Mouse (Mus musculus): ENCODE results near the gene Mtmr2. TPM values are rescaled to one million over a fixed set of nuclear protein-coding genes. Genes with fewer than 3 reads are reported as not detected.

Mtmr2 gene
- polyA plus RNA-seq, 1 experiment from 2014 or later, result 79.3 TPM

DNA sequence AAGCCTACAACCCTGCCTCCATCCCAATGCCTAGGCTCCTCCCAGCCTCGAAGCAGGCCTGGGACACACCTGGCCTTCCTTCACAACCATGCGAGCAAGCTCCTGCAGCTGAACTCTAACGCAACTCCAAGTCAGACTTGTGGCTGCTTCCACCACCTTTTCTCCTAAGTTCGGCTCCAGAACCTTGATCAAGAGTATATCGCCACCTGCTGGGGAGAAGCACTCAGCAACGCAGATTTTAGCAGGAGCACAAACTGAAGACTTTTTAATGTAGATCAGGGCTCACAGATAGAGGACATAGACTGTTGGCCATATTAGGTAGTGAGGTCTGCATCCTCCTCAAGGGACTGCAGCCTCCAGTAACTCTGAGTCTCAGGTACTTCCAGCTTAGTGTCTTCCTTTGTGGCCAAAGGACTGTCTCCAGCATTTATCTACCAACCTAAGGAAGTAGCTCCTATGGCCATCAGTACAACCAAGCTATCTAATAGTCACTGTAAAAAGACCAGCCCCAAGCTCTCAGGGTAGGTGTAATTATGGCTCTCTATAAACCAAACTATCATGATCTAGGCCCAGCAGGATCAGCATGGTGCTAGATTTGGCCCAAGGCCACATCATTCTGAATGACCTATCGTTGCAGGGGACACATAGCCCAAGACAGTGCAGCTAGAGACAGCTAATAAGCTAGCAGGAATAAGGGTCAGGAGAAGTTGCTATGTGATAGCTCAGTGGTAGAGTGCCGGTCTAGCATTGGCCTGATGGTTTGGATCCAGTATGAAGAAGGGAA, 31.7 kb upstream of the Mtmr2 start:
- Histone ChIP-seq H3K27ac (ENCODE audit: low read depth, low read length) (no peak overlapping the region), H3K4me2 (replicated peaks; ENCODE audit: low read depth, low read length) (no peak overlapping the region), H3K4me1 (replicated peaks; ENCODE audit: control insufficient read depth, insufficient read depth, low read length) (no peaks in the 10 kb centered on the region), H3K27me3 (ENCODE audit: control insufficient read depth, insufficient read depth, low read length) (no peaks in the 10 kb centered on the region), H3K9ac (ENCODE audit: low read depth, low read length) (no peak overlapping the region), H3K9me3 (ENCODE audit: control insufficient read depth, low read length) (no peaks in the 10 kb centered on the region), H3K4me3 (ENCODE audit: low read depth, low read length) (no peak overlapping the region), H3K36me3 (ENCODE audit: control insufficient read depth, insufficient read depth, low read length) (no peaks in the 10 kb centered on the region)
- DNase-seq (ENCODE audit: low spot score) (peak; percentile 87), ATAC-seq (ENCODE audit: low FRiP score) (peak; percentile 74)
- WGBS, result 25% methylated on average over 8 of the region's 8 CpGs

DNA sequence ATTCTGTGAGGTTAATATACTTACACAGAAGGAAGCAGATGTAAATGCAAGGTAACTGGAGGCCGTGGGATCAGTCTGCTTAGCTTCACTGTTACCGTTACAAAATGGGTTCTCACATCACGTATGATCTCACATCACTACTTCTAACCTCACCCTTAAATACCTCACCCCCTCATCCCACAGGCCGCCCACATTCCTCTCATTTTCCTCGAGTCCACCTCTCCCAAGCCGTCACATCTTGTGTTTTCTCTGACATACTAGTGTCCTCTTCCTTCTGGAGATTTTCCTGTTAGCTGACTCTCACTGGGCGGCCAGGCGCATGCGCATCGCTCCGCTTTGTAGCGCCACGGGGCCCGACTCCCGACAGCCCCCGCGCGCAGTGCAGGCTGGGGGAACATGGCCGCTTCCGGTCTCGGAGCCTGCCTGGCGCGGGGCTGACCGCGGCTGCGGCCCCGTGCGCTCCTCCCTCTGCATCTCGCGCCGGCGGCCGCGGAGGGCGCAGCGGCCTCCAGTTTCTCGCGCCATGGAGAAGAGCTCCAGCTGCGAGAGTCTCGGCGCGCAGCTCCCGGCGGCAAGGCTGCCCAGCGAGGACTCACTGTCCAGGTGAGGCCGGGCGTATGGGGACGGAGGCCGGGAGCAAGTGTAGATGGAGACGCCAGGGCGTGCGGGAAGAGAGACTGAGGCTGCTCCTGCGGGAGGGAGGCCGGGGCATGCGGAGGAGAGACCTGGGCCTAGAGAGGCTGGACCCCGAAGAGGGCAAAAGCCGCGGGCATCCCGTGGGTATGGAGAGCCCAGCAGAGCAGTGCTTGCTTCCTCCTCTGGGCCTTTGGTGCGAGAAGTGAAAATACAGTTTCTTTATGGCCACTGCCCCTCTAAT, 826 bp downstream of the Mtmr2 start:
- ATAC-seq (ENCODE audit: low FRiP score), result peak; percentile 99
- Histone ChIP-seq H3K4me2 (replicated peaks; ENCODE audit: low read depth, low read length) (peak overlapping the region; percentile 73), H3K4me3 (ENCODE audit: low read depth, low read length) (peak overlapping the region; percentile 98), H3K9ac (ENCODE audit: low read depth, low read length) (peak overlapping the region; percentile 99), H3K36me3 (ENCODE audit: control insufficient read depth, insufficient read depth, low read length) (no peaks in the 10 kb centered on the region), H3K9me3 (ENCODE audit: control insufficient read depth, low read length) (no peaks in the 10 kb centered on the region), H3K4me1 (replicated peaks; ENCODE audit: control insufficient read depth, insufficient read depth, low read length) (no peaks in the 10 kb centered on the region), H3K27ac (ENCODE audit: low read depth, low read length) (peak overlapping the region; percentile 87), H3K27me3 (ENCODE audit: control insufficient read depth, insufficient read depth, low read length) (no peaks in the 10 kb centered on the region)
- 2% methylated on average over 60 of the region's 60 CpGs for WGBS
- peak; percentile 97 for DNase-seq (ENCODE audit: low spot score)

DNA sequence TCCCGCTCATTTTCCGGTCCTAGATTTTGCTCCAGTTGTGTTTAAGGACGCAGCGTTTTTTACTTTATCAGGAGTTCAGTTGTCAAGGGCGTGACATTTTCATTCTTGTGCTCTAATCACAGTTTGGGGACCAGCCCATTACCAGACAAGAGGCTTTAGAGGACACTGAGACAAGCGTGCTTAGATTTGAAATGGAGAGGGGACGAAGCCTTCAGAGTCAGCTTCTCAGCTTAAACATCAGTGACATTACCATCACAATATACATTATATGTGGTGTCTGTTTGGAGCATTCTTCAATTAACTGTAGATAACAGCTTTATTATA, 1.4 kb downstream of the Mtmr2 start:
- Histone ChIP-seq H3K9ac (ENCODE audit: low read depth, low read length) (peak overlapping the region; percentile 99), H3K4me3 (ENCODE audit: low read depth, low read length) (peak overlapping the region; percentile 98), H3K9me3 (ENCODE audit: control insufficient read depth, low read length) (no peaks in the 10 kb centered on the region), H3K27me3 (ENCODE audit: control insufficient read depth, insufficient read depth, low read length) (no peaks in the 10 kb centered on the region), H3K27ac (ENCODE audit: low read depth, low read length) (peak overlapping the region; percentile 87), H3K4me1 (replicated peaks; ENCODE audit: control insufficient read depth, insufficient read depth, low read length) (no peaks in the 10 kb centered on the region), H3K36me3 (ENCODE audit: control insufficient read depth, insufficient read depth, low read length) (no peaks in the 10 kb centered on the region), H3K4me2 (replicated peaks; ENCODE audit: low read depth, low read length) (peak overlapping the region; percentile 73)
- no peak for DNase-seq (ENCODE audit: low spot score)
- no peak; the same call in 1 of the 2 replicates for ATAC-seq (ENCODE audit: low FRiP score)
- WGBS, result 8% methylated on average over 7 of the region's 7 CpGs

- no peak for ATAC-seq (ENCODE audit: low FRiP score)
- Histone ChIP-seq H3K4me2 (replicated peaks; ENCODE audit: low read depth, low read length) (no peak overlapping the region), H3K36me3 (ENCODE audit: control insufficient read depth, insufficient read depth, low read length) (no peaks in the 10 kb centered on the region), H3K4me1 (replicated peaks; ENCODE audit: control insufficient read depth, insufficient read depth, low read length) (no peaks in the 10 kb centered on the region), H3K27me3 (ENCODE audit: control insufficient read depth, insufficient read depth, low read length) (no peaks in the 10 kb centered on the region), H3K27ac (ENCODE audit: low read depth, low read length) (no peak overlapping the region), H3K4me3 (ENCODE audit: low read depth, low read length) (no peak overlapping the region), H3K9me3 (ENCODE audit: control insufficient read depth, low read length) (no peaks in the 10 kb centered on the region), H3K9ac (ENCODE audit: low read depth, low read length) (no peak overlapping the region)
- WGBS, result 90% methylated on average over 4 of the region's 4 CpGs
- no peak for DNase-seq (ENCODE audit: low spot score)
Observed at GRCm38 (mm10) chr9:13752543-13752942, 4.3 kb downstream of the Mtmr2 start.

- Histone ChIP-seq H3K4me1 (replicated peaks; ENCODE audit: control insufficient read depth, insufficient read depth, low read length) (no peaks in the 10 kb centered on the region), H3K36me3 (ENCODE audit: control insufficient read depth, insufficient read depth, low read length) (no peaks in the 10 kb centered on the region), H3K4me3 (ENCODE audit: low read depth, low read length) (no peak overlapping the region), H3K9me3 (ENCODE audit: control insufficient read depth, low read length) (no peaks in the 10 kb centered on the region), H3K9ac (ENCODE audit: low read depth, low read length) (no peak overlapping the region), H3K27me3 (ENCODE audit: control insufficient read depth, insufficient read depth, low read length) (no peaks in the 10 kb centered on the region), H3K4me2 (replicated peaks; ENCODE audit: low read depth, low read length) (no peak overlapping the region), H3K27ac (ENCODE audit: low read depth, low read length) (no peak overlapping the region)
- ATAC-seq (ENCODE audit: low FRiP score) (no peak), DNase-seq (ENCODE audit: low spot score) (no peak)
- 91% methylated on average over 3 of the region's 3 CpGs for WGBS
Observed at GRCm38 (mm10) chr9:13760430-13760829, 12.2 kb downstream of the Mtmr2 start.

DNA sequence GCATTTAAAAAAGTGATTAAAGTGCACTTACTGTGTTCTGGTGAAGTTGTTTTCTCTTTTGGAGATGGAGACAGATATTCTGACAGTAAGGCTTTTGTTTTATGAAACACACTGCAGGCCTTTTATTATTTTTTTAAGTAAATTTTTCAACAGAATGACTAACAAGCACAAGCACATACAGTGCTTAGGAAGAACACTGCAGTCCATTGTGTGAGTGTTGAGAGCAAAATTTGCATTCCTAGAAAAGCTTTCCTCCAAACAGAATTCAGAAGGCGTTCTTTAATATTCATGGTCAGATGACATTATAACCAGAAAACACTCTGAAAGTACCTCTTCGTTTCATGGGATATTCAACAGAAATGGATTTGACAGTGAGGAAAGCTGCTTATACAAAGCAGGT, 17.4 kb downstream of the Mtmr2 start:
- no peaks in the 10 kb centered on the region for H3K36me3 ChIP-seq (ENCODE audit: control insufficient read depth, insufficient read depth, low read length)
- no peaks in the 10 kb centered on the region for H3K27me3 ChIP-seq (ENCODE audit: control insufficient read depth, insufficient read depth, low read length)
- H3K9me3 ChIP-seq (ENCODE audit: control insufficient read depth, low read length), result no peaks in the 10 kb centered on the region
- no peak overlapping the region for H3K27ac ChIP-seq (ENCODE audit: low read depth, low read length)
- H3K4me1 ChIP-seq (replicated peaks; ENCODE audit: control insufficient read depth, insufficient read depth, low read length), result no peaks in the 10 kb centered on the region
- no peak overlapping the region for H3K4me2 ChIP-seq (replicated peaks; ENCODE audit: low read depth, low read length)
- DNase-seq (ENCODE audit: low spot score) (no peak), ATAC-seq (ENCODE audit: low FRiP score) (no peak)
- H3K4me3 ChIP-seq (ENCODE audit: low read depth, low read length), result no peak overlapping the region
- no peak overlapping the region for H3K9ac ChIP-seq (ENCODE audit: low read depth, low read length)
- WGBS, result 91% methylated on average over 2 of the region's 2 CpGs

- Histone ChIP-seq H3K27me3 (ENCODE audit: control insufficient read depth, insufficient read depth, low read length) (no peaks in the 10 kb centered on the region), H3K27ac (ENCODE audit: low read depth, low read length) (no peak overlapping the region), H3K4me3 (ENCODE audit: low read depth, low read length) (no peak overlapping the region), H3K36me3 (ENCODE audit: control insufficient read depth, insufficient read depth, low read length) (no peaks in the 10 kb centered on the region), H3K9me3 (ENCODE audit: control insufficient read depth, low read length) (no peaks in the 10 kb centered on the region), H3K4me1 (replicated peaks; ENCODE audit: control insufficient read depth, insufficient read depth, low read length) (no peaks in the 10 kb centered on the region), H3K9ac (ENCODE audit: low read depth, low read length) (no peak overlapping the region), H3K4me2 (replicated peaks; ENCODE audit: low read depth, low read length) (no peak overlapping the region)
- no peak for ATAC-seq (ENCODE audit: low FRiP score)
- 90% methylated on average over 7 of the region's 7 CpGs for WGBS
- DNase-seq (ENCODE audit: low spot score), result no peak
Observed at GRCm38 (mm10) chr9:13766570-13766969, 18.4 kb downstream of the Mtmr2 start.

GRCm38 (mm10) chr9:13774732-13775131, 26.5 kb downstream of the Mtmr2 start:
- Histone ChIP-seq H3K9me3 (ENCODE audit: control insufficient read depth, low read length) (no peaks in the 10 kb centered on the region), H3K4me3 (ENCODE audit: low read depth, low read length) (no peak overlapping the region), H3K27me3 (ENCODE audit: control insufficient read depth, insufficient read depth, low read length) (no peaks in the 10 kb centered on the region), H3K4me1 (replicated peaks; ENCODE audit: control insufficient read depth, insufficient read depth, low read length) (no peaks in the 10 kb centered on the region), H3K27ac (ENCODE audit: low read depth, low read length) (no peak overlapping the region), H3K36me3 (ENCODE audit: control insufficient read depth, insufficient read depth, low read length) (no peaks in the 10 kb centered on the region), H3K4me2 (replicated peaks; ENCODE audit: low read depth, low read length) (no peak overlapping the region), H3K9ac (ENCODE audit: low read depth, low read length) (no peak overlapping the region)
- WGBS, result 100% methylated on average over 1 of the region's 1 CpGs
- ATAC-seq (ENCODE audit: low FRiP score) (no peak), DNase-seq (ENCODE audit: low spot score) (no peak)
